Mouse (Mus musculus) small intestine, adult 2 months (tissue): Measurements from ENCODE around the gene Nkg7.

Source experiments
- CTCF ChIP-seq: fragments of 200-500 bp; IDR thresholded peaks from 2 replicates; pipeline ENCODE4 v1.5.1; 2012; ENCODE audit warnings: low read depth, mild to moderate bottlenecking, control low read depth, inconsistent platforms, low read length, moderate library complexity, mixed read lengths; ENCODE audit not compliant: insufficient replicate concordance, insufficient read length; ENCODE audit errors: extremely low read depth
- POLR2A ChIP-seq: fragments of 200-500 bp; IDR thresholded peaks from 2 replicates; pipeline ENCODE4 v1.6.1; 2012; ENCODE audit warnings: low read depth, mild to moderate bottlenecking, control low read depth, inconsistent platforms, low read length, moderate library complexity

- TF ChIP-seq CTCF (no peak), POLR2A (no peak)
Observed at GRCm38 (mm10) chr7:43427406-43427805, 9.5 kb upstream of the Nkg7 start, which contains the start of gene Lim2.
